Mouse (Mus musculus) v-Abl transformed pro-B cells (cell line): Measurements from ENCODE around the gene Gsc2.

Experiments used
- in situ Hi-C, 2 experiments: fragments of 400-800 bp; cut with MboI; formaldehyde crosslinking; loops; one replicate each; pipeline ENCODE4 v1.15.1; 2025; ENCODE audit not compliant: unreplicated experiment in 2 of 2

Gsc2 gene

DNA sequence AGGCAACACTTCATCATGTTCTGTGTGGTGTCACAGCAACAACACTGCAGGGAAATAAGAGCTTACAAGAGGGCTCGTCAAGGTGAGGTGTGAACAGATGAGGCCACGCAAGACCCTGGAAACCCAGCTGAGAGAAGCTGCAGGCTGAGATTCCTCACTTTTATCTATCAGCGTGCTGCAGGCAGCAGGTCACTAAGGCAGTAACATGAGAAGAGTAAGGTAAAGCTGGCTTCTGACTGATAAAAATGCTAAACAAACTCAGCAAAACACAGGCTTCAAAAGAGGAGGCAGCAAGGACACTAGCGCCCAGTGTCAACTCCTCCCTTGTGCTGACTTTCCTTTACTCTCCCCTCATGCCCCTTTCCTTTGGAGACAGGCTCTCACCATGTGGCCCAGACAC, 41.9 kb downstream of the Gsc2 start:
- in situ Hi-C loops = no loop called here

DNA sequence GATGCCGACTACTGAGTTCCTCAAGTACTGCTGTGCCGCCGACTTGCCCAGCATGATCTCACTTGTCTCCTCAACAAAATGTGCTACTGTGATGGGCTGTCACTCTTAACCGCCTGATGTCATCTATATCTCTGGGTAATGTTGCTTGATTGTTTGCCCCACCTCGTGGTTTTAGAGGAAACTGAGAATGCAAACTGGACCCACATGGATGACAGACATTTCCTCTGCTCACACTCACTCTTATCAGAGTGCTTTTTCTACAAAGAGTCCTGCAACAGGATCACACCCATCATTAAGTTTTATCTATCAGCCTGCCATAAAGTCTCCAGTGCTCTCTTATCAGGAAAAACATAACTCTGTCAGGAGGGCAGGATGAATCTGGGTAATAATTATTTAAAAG, 43.6 kb downstream of the Gsc2 start:
- in situ Hi-C loops = no loop called here

DNA sequence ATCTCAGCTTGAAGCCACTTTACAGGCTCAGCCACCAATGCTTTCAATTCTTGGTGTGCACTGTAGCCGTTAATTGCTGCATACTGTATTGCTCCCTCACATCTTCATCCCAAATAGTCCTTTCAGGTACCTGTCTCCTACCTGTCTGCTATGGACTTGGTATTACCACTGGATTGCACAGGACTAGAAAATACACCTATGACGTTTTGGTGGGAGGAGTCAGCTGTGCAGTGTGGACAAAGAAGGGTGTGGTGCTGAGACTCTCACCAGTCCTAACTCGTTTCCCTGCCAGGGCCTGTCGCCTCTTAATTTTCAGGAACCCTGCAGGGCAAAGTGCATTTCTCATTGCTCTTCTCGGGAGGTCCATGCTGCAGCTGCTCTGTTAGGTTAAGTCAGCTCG, 49.1 kb downstream of the Gsc2 start:
- in situ Hi-C loops = no loop called here

DNA sequence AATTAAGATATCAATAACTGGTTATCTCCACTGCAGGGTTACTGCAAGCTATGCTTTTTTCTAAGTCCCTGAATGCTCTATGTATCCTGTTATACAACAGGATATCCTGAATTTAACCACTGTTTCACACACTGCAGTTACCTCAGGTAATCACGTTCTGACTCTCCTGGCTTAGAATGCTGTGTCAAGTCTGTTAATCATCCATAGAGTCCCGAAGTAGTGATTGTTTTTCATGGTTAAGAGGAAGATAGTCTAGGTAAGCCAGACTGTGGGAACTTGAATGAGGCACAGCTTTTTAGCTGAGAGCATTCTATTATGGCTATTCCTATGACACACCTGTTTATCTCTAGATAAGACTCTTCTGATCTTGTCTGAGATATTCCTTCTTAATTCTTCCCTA, 49.6 kb downstream of the Gsc2 start:
- in situ Hi-C loops = no loop called here
